Mouse (Mus musculus): ENCODE data around the gene Arhgdib.
"Not testable (repeated sequence)": the region's sequence is repeated elsewhere in the genome, so short reads cannot be mapped to it uniquely, and the experiment has no call there.

Gene Arhgdib

GRCm38 (mm10) chr6:136898954-136899353 lies 42.7 kb downstream of the Arhgdib start:
- in situ Hi-C loops (cut with MboI; ENCODE audit: unreplicated experiment in 2 of 2): no loop called here

GRCm38 (mm10) chr6:136898222-136898621 lies 43.5 kb downstream of the Arhgdib start:
- in situ Hi-C loops (cut with MboI; ENCODE audit: unreplicated experiment in 2 of 2): no loop called here

- in situ Hi-C loops (cut with MboI; ENCODE audit: unreplicated experiment in 2 of 2): no loop called here
These were observed 43.9 kb downstream of the Arhgdib start for GRCm38 (mm10) chr6:136897789-136898188.

GRCm38 (mm10) chr6:136894532-136895339 lies 47.0 kb downstream of the Arhgdib start:
- in situ Hi-C loops (cut with MboI; ENCODE audit: unreplicated experiment in 2 of 2): no loop called here

GRCm38 (mm10) chr6:136892002-136892401 lies 49.7 kb downstream of the Arhgdib start:
- in situ Hi-C loops (cut with MboI; ENCODE audit: unreplicated experiment in 2 of 2): no loop called here

- in situ Hi-C loops (cut with MboI; ENCODE audit: unreplicated experiment in 2 of 2): no loop called here
These were observed 52.1 kb downstream of the Arhgdib start for GRCm38 (mm10) chr6:136889554-136889953.

GRCm38 (mm10) chr6:136889067-136889466 lies 52.6 kb downstream of the Arhgdib start:
- in situ Hi-C loops (cut with MboI; ENCODE audit: unreplicated experiment in 2 of 2): no loop called here

GRCm38 (mm10) chr6:136887854-136888253 lies 53.8 kb downstream of the Arhgdib start:
- in situ Hi-C loops (cut with MboI; ENCODE audit: unreplicated experiment in 2 of 2): no loop called here

GRCm38 (mm10) chr6:136884766-136885165 lies 56.9 kb downstream of the Arhgdib start:
- in situ Hi-C loops (cut with MboI; ENCODE audit: unreplicated experiment in 2 of 2): not testable (repeated sequence)

GRCm38 (mm10) chr6:136883961-136884360 lies 57.7 kb downstream of the Arhgdib start:
- in situ Hi-C loops (cut with MboI; ENCODE audit: unreplicated experiment in 2 of 2): no loop called here

- in situ Hi-C loops (cut with MboI; ENCODE audit: unreplicated experiment in 2 of 2): no loop called here
These were observed 58.2 kb downstream of the Arhgdib start for GRCm38 (mm10) chr6:136883431-136883915.

- in situ Hi-C loops (cut with MboI; ENCODE audit: unreplicated experiment in 2 of 2): no loop called here
These were observed 60.0 kb downstream of the Arhgdib start for GRCm38 (mm10) chr6:136881678-136882077.

GRCm38 (mm10) chr6:136875670-136876069 lies 66.0 kb downstream of the Arhgdib start, which contains the start of gene Mgp:
Gene Mgp (minus strand): TSS chr6:136875823.
- in situ Hi-C loops (cut with MboI; ENCODE audit: unreplicated experiment in 2 of 2): no loop called here

- in situ Hi-C loops (cut with MboI; ENCODE audit: unreplicated experiment in 2 of 2): loop anchor here in 1 of 2 experiments (25.0 kb wide), 1 partner anchor 313 kb away; no protein-coding TSS in a partner anchor
These were observed 67.1 kb downstream of the Arhgdib start for GRCm38 (mm10) chr6:136874599-136874998.

All from v-Abl transformed pro-B cells (cell line).